Mouse (Mus musculus) midbrain, embryonic 11.5 days (tissue): ENCODE data around the gene Klrg1. TPM values are rescaled to one million over a fixed set of nuclear protein-coding genes. Genes with fewer than 3 reads are reported as not detected.

Experiments used
- ATAC-seq: fragments of 200-750 bp; cut with Nextera tagmentation; 2 replicates; pipeline ENCODE4 v1.8.0; 2017; ENCODE audit warnings: moderate TSS enrichment, moderate library complexity; ENCODE audit not compliant: low FRiP score
- DNase-seq: peaks from one replicate; pipeline ENCODE4 v3.0.0; 2015; ENCODE audit warnings: low spot score; ENCODE audit errors: missing footprints
- H3K27ac ChIP-seq: fragments of 300-500 bp; sonication (generic); 2 replicates; pipeline ENCODE4 v1.5.1; 2014; ENCODE audit warnings: low read depth, low read length
- H3K27me3 ChIP-seq: fragments of 300-500 bp; sonication (generic); 2 replicates; pipeline ENCODE4 v1.6.1; 2014; ENCODE audit warnings: mild to moderate bottlenecking, low read length, moderate library complexity, mixed read lengths; ENCODE audit not compliant: control insufficient read depth, insufficient read depth
- H3K36me3 ChIP-seq: fragments of 300-500 bp; sonication (generic); 2 replicates; pipeline ENCODE4 v1.6.1; 2014; ENCODE audit warnings: mild to moderate bottlenecking, low read length, moderate library complexity, mixed read lengths; ENCODE audit not compliant: control insufficient read depth, insufficient read depth
- H3K4me1 ChIP-seq: fragments of 300-500 bp; sonication (generic); 2 replicates; pipeline ENCODE4 v1.6.1; 2014; ENCODE audit warnings: low read length; ENCODE audit not compliant: control insufficient read depth, insufficient read depth
- H3K4me2 ChIP-seq: fragments of 300-500 bp; sonication (generic); 2 replicates; pipeline ENCODE4 v1.6.1; 2014; ENCODE audit warnings: mild to moderate bottlenecking, moderate library complexity
- H3K4me3 ChIP-seq: fragments of 300-500 bp; sonication (generic); 2 replicates; pipeline ENCODE4 v1.5.1; 2014; ENCODE audit warnings: low read depth, low read length
- H3K9ac ChIP-seq: fragments of 300-500 bp; sonication (generic); 2 replicates; pipeline ENCODE4 v1.6.1; 2014; ENCODE audit warnings: low read length
- H3K9me3 ChIP-seq: fragments of 300-500 bp; sonication (generic); 2 replicates; pipeline ENCODE4 v1.6.1; 2016; ENCODE audit warnings: low read length; ENCODE audit not compliant: control insufficient read depth
- WGBS: fragments of 180-500 bp; shearing (Covaris S2); extraction: QIAGEN DNeasy Blood & Tissue Kit; methylation state at CpG from one replicate; pipeline ENCODE4 v1.1.7; 2014; 5-methylcytosine and 5-hydroxymethylcytosine counted together
- polyA plus RNA-seq: library from polyadenylated mRNA; unstranded; fragments of >200 nt; fragmentation: Nextera tagmentation; extraction: Ambion mirVana; gene quantifications from 2 replicates; pipeline ENCODE4 v1.2.1, GENCODE M21; 2014

The Klrg1 gene
- polyA plus RNA-seq, 1 experiment from 2014 or later, result 0.31 TPM

DNA sequence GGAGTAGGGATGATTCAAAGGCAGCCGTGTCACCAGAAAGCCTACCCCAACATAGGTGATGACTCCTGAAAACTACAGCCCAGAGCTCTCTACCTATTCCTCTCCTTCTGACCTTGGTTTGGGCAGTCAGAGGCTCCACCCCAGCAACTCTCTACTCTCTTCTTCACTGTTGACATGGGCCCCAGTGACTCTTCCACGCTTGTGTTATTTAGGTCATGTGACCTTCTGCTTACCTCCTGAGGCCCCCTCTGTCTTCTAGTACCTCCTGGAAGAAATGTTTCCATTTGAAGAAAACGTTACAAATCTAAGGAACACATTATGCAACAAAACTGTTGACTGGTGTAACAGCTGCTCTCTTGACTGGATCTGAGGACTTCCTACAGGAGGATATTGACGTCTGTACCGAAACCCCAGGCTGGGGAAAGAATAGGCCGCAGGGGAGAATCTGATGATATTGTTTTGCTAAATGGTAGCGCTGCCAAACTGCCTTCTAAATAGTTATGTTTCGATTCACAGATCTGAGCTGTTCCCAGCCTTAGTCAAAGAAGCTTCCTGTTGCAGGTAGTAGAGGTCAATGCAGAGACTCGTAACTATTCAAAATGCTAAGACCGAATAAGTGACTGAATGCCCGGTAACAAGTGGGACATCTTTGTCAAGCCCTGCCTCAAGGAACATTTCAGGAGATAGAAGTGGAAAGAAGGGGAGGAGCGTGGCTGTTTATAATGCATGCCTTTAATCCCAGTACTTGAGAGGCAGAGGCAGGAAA lies 22.3 kb upstream of the Klrg1 start:
- no peak for ATAC-seq
- no peak overlapping the region for H3K4me3 ChIP-seq
- 82% methylated on average over 12 of the region's 12 CpGs for WGBS

DNA sequence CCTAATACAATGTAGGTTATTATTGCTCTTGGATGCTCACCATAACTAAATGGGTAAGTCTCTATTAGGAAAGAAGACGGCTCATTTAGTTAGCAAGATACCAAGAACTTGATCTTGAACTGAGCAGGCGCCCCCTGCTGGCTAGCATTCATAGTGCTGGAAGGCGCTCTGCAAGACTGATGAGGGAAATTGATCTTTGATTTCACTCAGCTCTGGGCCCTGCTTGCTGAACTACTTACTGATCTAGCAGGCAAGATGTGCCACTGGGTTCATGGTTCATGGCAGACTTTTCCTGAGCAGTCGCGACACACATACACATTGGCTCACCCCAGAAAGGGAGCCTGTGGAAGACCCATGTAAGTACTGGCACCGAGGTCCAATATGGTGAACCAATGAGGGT lies 21.7 kb upstream of the Klrg1 start:
- no peaks in the 10 kb centered on the region for H3K36me3 ChIP-seq
- H3K9ac ChIP-seq, result no peak overlapping the region
- no peak overlapping the region for H3K27ac ChIP-seq
- H3K9me3 ChIP-seq, result no peaks in the 10 kb centered on the region
- H3K4me1 ChIP-seq, result peaks cover 2% of the 10 kb centered on the region
- ATAC-seq (no peak), DNase-seq (peak; percentile 96)
- H3K27me3 ChIP-seq, result no peaks in the 10 kb centered on the region
- 35% methylated on average over 6 of the region's 6 CpGs for WGBS
- no peak overlapping the region for H3K4me2 ChIP-seq
- H3K4me3 ChIP-seq, result no peak overlapping the region

More for the DNA sequence above, 22.3 kb upstream of the Klrg1 start:
- peaks cover 8% of the 10 kb centered on the region for H3K4me1 ChIP-seq
- no peaks in the 10 kb centered on the region for H3K9me3 ChIP-seq
- no peaks in the 10 kb centered on the region for H3K36me3 ChIP-seq
- H3K4me2 ChIP-seq, result no peak overlapping the region
- DNase-seq, result no peak
- no peak overlapping the region for H3K9ac ChIP-seq
- H3K27ac ChIP-seq, result no peak overlapping the region
- no peaks in the 10 kb centered on the region for H3K27me3 ChIP-seq

DNA sequence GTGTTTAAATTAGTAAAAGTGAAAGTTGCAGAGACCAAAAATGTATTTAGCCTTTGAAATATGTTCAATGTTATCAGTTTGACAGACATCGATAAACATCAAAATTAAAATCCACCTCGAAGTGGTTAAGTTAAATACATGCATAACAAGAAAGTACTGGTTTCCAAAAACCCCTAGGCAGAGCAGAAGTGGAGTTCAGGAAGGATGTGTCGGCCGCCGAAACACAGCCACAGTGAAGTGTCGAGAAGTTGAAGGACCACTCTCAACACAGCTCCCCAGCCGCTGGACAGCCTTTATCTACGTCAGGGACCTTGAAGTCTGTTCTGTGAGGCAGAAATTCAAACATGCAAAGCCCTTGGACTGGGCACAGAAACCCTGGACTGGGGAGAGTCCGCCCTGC lies 20.8 kb upstream of the Klrg1 start:
- no peak for ATAC-seq
- H3K4me1 ChIP-seq, result no peaks in the 10 kb centered on the region
- H3K9ac ChIP-seq, result no peak overlapping the region
- H3K27ac ChIP-seq, result no peak overlapping the region
- WGBS, result 88% methylated on average over 9 of the region's 9 CpGs
- H3K4me3 ChIP-seq, result no peak overlapping the region
- H3K36me3 ChIP-seq, result no peaks in the 10 kb centered on the region
- no peaks in the 10 kb centered on the region for H3K9me3 ChIP-seq
- no peaks in the 10 kb centered on the region for H3K27me3 ChIP-seq
- no peak overlapping the region for H3K4me2 ChIP-seq
- DNase-seq, result no peak

DNA sequence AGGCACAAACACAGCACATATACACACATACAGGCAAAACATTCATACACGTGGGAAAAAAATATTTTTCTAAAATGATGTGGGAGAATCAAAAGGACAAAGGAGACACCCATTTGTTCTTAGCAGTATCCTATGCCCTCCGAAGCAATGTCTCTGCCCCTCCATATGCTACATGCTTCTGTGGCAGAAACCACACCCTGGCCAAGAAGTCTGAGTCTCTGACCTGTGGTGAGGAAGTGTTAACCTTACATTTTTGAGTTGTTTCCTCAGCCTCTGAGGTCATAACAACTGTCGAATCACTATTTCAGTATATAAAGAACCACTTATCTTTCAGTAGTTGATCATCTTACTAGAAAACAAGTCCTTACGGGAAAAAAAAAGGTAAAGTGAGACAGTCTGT lies 20.0 kb upstream of the Klrg1 start:
- Histone ChIP-seq H3K27me3 (no peaks in the 10 kb centered on the region), H3K9ac (no peak overlapping the region), H3K36me3 (no peaks in the 10 kb centered on the region), H3K4me1 (no peaks in the 10 kb centered on the region), H3K4me2 (no peak overlapping the region), H3K4me3 (no peak overlapping the region), H3K9me3 (no peaks in the 10 kb centered on the region), H3K27ac (no peak overlapping the region)
- no peak for DNase-seq
- no peak for ATAC-seq
- 86% methylated on average over 4 of the region's 4 CpGs for WGBS

DNA sequence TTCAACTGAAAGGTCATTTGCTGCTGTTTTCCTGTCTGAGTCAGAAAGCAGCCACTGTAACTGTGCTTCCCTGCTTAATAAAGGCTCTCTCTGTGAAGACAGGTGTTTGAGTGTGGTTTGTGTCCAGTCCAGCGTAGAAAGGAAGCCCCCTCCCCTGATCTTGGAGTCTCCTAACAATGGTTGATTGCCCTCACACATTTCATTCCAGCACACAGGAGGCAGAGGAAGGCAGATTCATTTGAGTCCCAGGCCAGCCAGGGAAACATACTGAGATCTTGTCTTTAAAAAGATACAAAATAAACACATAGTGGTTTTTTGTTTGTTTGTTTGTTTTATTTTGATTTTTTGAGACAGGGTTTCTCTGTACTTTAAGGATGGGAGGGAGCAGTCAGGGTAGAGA lies 19.4 kb upstream of the Klrg1 start:
- no peaks in the 10 kb centered on the region for H3K27me3 ChIP-seq
- no peaks in the 10 kb centered on the region for H3K9me3 ChIP-seq
- 0 out of 2 replicates have a peak, but pooled peaks cover 1% of the 10 kb centered on the region for H3K4me1 ChIP-seq
- 74% methylated on average over 1 of the region's 1 CpGs for WGBS
- no peaks in the 10 kb centered on the region for H3K36me3 ChIP-seq
- H3K4me3 ChIP-seq, result no peak overlapping the region
- no peak overlapping the region for H3K4me2 ChIP-seq
- DNase-seq, result no peak
- H3K27ac ChIP-seq, result no peak overlapping the region
- ATAC-seq, result no peak
- no peak overlapping the region for H3K9ac ChIP-seq

DNA sequence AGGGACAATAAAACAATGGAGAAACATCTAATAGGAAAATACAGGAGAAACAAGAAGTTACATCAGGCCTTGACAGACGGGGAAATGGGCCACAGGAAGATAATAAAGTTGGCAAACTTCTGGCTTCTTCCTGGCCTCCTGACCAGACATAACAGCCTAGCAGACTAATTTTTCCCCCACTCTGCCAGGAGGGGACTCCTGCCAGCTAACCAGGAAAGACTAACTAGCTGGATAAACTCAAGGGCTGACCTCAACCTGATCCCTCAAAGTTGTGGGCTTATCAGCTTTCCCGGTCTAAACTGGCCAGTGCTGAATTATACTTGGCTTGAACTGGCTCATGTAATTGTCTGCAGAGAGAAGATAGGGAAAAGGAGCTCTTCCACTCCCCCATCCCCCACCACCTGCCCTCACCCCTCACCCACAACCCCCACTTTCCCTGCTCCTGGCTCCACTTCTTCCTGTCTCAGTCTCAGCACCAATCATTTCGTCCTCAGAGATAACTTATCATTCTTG lies 17.0 kb upstream of the Klrg1 start:
- ATAC-seq (no peak), DNase-seq (no peak)
- Histone ChIP-seq H3K9me3 (no peaks in the 10 kb centered on the region), H3K4me1 (peaks cover 3% of the 10 kb centered on the region; the same call in 1 of the 2 replicates), H3K4me3 (no peak overlapping the region), H3K4me2 (no peak overlapping the region), H3K27me3 (no peaks in the 10 kb centered on the region), H3K27ac (no peak overlapping the region), H3K9ac (no peak overlapping the region), H3K36me3 (no peaks in the 10 kb centered on the region)
- 74% methylated on average over 3 of the region's 3 CpGs for WGBS

DNA sequence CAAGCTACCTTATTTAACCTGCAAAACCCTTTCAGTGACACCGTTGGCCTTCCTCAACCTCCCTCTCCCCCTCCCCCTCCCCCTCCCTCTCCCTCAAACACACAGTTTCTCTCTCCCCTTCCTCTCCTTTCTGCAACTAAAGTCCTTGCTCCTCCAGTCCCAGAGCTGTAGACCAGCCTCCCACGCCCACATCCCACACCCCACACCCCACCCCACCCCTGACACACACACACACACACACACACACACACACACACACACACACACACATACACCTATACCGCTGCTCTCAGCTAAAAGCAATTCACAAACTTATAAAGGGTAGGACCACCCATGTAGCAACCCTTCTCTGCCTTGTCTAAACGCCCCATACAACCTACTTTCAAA lies 15.5 kb upstream of the Klrg1 start:
- ATAC-seq, result peak; percentile 46
- H3K4me2 ChIP-seq, result no peak overlapping the region; the same call in 1 of the 2 replicates

DNA sequence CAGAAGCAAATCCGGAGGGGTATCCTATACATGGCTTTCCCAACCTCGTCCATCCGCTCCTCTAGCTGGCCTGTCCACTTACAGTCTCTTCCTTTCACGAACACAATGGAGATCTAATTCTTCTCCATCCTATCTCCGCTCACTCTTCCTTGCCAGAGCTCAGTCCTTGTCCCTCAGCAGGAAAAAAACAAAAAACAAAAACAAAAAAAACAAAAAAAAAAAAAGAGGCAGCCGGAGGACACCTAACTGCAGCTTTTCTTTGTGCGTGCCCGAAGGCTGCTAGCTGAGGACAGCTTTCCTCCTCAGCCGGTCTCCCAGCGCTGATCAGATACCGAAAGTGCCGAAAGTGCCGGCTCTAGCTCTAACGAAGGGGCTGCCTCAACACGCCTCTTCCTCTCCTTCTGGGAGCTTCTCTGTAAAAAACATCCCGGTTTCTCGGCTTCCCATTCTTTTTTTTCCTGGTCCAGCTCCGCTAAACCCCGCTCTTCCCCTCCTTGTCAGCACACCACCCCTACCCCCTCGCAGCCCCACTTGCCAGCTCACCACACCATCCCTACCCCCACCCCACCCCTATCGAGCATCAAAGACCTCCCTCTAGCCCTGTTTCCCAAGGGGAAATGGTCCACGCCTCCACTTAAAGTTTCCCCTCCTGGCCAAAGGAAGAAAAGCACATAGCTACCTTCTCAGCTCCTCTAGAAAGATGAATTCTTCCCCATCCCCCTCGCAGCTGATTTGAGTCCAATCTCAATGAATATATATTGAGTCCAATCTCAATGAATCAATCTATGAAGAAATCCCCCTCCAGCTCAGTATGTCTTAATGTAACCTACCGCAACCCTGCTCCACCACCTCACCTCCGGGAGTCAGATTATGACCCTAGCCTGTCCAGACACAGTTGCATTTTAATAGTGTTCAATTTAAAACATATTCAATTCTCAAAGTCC lies 14.9 kb upstream of the Klrg1 start:
- Histone ChIP-seq H3K27me3 (no peaks in the 10 kb centered on the region), H3K4me2 (peak overlapping the region; percentile 69), H3K9me3 (no peaks in the 10 kb centered on the region), H3K4me3 (peak overlapping the region; percentile 41), H3K9ac (peak overlapping the region; percentile 78), H3K27ac (peak overlapping the region; percentile 36; the same call in 1 of the 2 replicates), H3K36me3 (no peaks in the 10 kb centered on the region), H3K4me1 (peaks cover 3% of the 10 kb centered on the region; the same call in 1 of the 2 replicates)
- DNase-seq (peak; percentile 94), ATAC-seq (peak; percentile 83)
- WGBS, result 6% methylated on average over 25 of the region's 25 CpGs

More for the DNA sequence above, 15.5 kb upstream of the Klrg1 start:
- no peak for DNase-seq
- no peak overlapping the region for H3K27ac ChIP-seq
- H3K9ac ChIP-seq, result no peak overlapping the region
- peaks cover 3% of the 10 kb centered on the region; the same call in 1 of the 2 replicates for H3K4me1 ChIP-seq
- H3K9me3 ChIP-seq, result no peaks in the 10 kb centered on the region
- H3K36me3 ChIP-seq, result no peaks in the 10 kb centered on the region
- 54% methylated on average over 4 of the region's 4 CpGs for WGBS
- H3K4me3 ChIP-seq, result no peak overlapping the region
- H3K27me3 ChIP-seq, result no peaks in the 10 kb centered on the region
